Mouse (Mus musculus) thymus, adult 2 months (tissue): ENCODE measurements around the gene Tmtc1.

ENCODE experiments used
- CTCF ChIP-seq: fragments of 200-500 bp; IDR thresholded peaks from 2 replicates; pipeline ENCODE4 v1.5.1; 2012; ENCODE audit warnings: mild to moderate bottlenecking, control low read depth, low read length, moderate library complexity, borderline replicate concordance; ENCODE audit not compliant: control insufficient read depth, poor library complexity, insufficient read depth; ENCODE audit errors: extremely low read depth
- POLR2A ChIP-seq: fragments of 200-500 bp; IDR thresholded peaks from 2 replicates; pipeline ENCODE4 v1.6.1; 2012; ENCODE audit warnings: mild to moderate bottlenecking, low read length, control low read depth, moderate library complexity; ENCODE audit not compliant: control insufficient read depth, poor library complexity, insufficient read depth; ENCODE audit errors: extremely low read depth

GRCm38 (mm10) chr6:148421577-148421976 lies 22.6 kb downstream of the Tmtc1 start:
- TF ChIP-seq CTCF (no peak), POLR2A (no peak)
